Mouse (Mus musculus) granulocyte monocyte progenitor cell, adult 5-6 weeks (primary cell): ENCODE measurements around the gene Osgin1. TPM values are rescaled to one million over a fixed set of nuclear protein-coding genes. Genes with fewer than 3 reads are reported as not detected.

ENCODE experiments used
- ATAC-seq: replicated peaks from 2 replicates; pipeline ENCODE4 v1.8.0; 2016; ENCODE audit warnings: mild to moderate bottlenecking, moderate TSS enrichment, inconsistent platforms; ENCODE audit not compliant: poor library complexity, severe bottlenecking
- total RNA-seq, 2 experiments: library from RNA; stranded (forward) in 1 of 2; stranded (reverse) in 1 of 2; fragments of 200-712, 200-1000 nt in 1 of 2; fragments of >200 nt in 1 of 2; fragmentation: Nextera tagmentation in 1 of 2; gene quantifications; 2 replicates each; pipeline ENCODE4 v1.2.3; 2014 to 2017

Gene Osgin1
- 1.0 and 4.3 TPM in 2 replicates for total RNA-seq (2014; fragmentation: Nextera tagmentation)
- total RNA-seq (2017): 0.93 and 1.8 TPM in 2 replicates

DNA sequence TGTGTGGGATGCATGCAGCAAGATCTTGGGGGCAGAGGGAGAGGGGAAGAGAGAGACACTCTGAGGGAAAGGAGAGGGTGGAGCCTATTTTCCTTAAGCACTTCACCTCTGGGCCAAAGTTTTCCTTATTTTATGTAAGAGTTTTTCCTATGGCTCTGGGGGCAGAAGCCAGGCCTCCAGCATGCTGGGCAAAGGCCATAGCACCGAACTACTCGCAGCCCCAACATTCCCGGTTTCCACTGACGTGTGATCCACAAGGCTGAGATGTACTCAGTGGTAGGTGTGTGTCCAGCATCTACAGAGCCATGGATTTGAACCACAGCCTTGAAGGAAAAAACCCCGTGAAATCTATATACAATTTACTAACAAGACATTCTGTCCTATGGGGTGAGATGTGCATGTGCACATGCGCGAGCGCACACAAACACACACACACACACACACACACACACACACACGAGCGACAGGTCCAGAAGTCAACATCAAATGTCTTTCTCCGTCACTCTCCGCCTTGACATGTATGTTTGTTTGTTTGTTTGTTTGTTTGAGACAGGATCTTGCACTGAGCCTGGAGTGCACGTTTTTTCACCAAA is at the start of gene Osgin1:
TSS of gene Osgin1 (plus strand) at position 543 of the 593 bp plus-strand sequence.
- ATAC-seq: no peak

DNA sequence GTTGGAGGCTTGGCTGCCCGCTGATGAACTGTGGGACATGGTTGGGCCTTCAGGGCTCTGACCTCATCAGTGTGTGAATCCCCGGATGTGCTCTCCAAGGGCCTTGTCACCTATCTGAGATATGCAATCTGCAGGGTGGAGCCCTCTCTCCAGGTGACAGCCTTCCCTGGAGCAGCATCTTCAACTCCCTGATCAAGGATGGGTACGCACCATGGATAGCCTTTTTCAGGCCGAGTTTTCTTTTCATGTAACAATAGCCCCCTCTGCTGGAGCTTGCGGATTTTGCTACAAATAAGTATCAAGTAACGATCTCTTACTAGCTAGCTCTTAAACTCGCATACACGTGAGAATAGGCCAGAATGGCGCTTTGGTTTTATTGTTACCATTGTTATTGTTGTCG is 49.4 kb upstream of the Osgin1 start:
- peak; percentile 65 for ATAC-seq

DNA sequence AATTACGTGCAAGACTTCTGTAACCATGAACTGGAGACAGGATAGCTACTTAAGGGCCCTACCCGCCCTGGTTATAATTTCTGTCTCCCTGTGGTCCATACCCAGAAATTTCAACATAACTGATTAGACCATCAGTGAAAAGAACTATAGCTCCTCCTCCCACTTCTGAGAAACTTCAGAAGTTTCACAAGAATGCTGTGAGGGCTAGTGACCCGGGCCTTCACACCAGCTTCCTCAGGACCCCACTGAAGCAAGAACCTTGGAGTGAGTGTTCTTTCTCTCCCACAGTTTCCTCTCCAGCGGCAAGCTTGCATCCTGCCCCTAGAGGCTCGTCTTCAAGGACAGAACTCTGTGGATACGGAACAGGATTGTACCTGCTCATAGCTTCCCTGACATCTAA is 48.1 kb upstream of the Osgin1 start:
- ATAC-seq: peak; percentile 89

DNA sequence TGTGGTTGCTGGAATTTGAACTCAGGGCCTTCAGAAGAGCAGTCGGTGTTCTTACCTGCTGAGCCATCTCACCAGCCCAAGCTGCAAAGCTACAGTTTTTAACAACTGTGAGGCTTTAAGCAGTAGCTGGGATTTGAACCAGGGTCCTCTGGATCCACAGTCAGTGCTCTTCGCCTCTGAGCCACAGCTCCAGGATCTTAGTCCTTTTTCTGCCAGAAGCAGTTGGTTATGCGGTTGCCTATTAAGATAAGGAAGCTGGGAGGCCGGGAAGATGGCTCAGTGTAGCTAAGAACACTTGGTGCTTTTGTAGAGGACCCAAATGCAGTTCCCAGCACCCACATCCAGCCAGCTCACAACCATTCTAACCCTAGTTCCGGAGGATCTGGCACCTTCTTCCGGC is 46.9 kb upstream of the Osgin1 start:
- ATAC-seq: no peak

DNA sequence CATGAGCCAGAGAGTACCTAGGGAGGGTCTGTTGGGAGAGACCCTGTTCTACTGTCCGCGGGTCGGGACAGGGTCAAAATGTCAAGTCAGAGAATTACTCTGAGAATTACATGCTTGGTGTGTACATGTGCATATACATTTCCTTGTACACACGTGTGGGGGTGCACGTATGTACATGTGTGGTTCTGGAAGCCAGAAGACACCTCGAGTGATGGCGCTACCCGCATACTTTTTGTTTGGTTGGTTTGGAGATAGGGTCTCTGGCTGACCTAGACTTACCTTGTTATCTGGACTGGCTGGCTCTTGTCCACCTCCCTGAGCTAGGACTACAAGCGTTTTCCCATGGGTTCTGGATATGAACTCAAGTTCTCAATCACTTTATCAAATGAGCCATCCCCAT is 39.8 kb upstream of the Osgin1 start:
- ATAC-seq: no peak

DNA sequence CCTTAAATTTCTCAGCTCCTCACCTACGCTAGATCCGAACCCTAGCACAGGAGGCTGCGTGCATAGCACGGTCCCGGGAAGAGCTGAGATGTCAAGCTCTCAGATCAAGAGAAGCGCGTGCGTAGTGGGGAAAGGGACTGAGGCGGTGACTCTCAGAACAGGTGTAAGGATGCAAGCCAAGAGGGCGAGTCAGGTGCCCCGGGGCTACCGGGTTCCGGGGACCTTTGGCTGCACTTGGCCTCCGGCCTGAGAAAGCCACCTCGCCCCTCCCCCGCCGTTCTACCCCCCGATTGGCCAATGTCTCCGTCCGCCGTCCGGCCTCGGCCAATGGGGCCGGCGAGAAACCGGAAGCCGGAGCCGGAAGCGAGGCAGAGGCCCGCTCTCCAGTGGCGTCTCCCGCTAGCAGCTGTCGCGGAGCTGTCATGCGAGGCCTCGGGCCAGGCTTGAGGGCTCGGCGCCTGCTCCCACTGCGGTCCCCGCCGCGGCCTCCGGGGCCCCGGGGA is 39.3 kb upstream of the Osgin1 start, which contains the start of gene Mlycd:
TSS of gene Mlycd (plus strand) at position 355 of the 503 bp plus-strand sequence.
- peak; percentile 95 for ATAC-seq

DNA sequence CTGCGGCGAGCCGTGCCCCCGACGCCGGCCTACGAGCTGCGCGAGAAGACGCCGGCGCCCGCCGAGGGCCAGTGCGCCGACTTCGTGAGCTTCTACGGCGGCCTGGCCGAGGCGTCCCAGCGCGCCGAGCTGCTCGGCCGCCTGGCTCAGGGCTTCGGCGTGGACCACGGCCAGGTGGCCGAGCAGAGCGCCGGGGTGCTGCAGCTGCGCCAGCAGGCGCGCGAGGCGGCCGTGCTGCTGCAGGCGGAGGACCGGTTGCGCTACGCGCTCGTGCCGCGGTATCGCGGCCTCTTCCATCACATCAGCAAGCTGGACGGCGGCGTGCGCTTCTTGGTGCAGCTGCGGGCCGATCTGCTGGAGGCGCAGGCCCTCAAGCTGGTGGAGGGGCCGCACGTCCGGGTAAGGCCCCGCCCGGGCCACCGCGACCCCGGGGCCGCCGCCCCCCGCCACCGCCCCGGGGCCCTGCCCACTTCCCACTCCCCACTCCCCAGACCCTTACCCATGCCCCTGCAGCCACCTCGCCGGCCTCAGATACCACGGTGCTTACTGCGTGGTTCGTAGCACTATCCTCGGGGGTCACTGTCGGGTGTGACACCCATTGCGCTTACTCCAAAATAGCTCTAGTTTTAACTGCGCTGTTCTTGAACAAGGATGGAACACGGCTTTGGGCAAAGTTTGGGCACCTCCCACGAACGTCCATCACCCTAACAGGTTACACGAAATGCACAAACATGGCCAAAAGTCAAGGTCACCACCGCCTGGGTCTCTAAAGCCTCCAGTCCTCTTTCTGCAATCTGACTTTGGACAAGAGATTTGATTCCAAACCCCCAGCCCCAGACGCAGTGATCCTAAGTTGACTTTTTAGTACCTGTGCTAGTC is 38.6 kb upstream of the Osgin1 start:
- peak; percentile 5 for ATAC-seq

DNA sequence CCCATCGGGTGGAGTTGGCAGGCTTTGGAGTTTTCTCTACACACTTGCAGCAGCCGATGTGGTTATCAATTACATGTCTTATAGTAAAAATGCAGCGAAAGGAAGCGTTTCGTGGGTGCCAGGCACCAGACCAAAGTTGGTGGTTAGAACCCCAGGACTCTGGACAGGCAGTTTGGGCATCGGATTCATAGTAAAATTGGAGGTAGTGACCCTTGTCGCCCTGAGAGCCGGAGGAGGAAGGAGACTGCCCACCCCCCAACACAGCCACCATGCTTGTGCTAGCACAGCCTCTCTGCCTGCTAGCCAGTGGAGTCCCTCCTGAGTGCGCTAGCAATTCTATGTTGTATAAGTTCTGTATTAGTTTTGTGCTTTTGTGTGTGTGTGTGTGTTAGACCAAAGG is 35.4 kb upstream of the Osgin1 start:
- ATAC-seq: no peak

DNA sequence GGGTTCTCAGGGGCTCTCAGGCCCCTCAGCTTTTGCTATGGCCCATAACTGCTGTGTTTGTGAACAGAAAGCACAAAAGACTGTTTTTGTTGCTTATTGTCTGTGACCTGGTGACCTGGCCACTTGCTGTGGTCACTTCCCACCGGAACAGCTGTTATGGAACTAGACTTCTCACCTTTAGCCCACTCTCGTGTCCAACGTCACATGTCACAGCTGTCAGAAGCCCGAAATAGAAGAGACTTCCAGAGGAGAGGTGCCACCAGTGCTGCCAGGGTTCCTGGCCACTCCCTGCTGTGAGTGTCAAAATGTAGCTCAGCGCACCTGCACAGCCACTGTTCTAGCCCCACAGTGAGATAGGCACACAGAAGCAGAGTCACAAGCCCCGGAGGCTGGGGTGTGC is 34.7 kb upstream of the Osgin1 start:
- no peak for ATAC-seq

DNA sequence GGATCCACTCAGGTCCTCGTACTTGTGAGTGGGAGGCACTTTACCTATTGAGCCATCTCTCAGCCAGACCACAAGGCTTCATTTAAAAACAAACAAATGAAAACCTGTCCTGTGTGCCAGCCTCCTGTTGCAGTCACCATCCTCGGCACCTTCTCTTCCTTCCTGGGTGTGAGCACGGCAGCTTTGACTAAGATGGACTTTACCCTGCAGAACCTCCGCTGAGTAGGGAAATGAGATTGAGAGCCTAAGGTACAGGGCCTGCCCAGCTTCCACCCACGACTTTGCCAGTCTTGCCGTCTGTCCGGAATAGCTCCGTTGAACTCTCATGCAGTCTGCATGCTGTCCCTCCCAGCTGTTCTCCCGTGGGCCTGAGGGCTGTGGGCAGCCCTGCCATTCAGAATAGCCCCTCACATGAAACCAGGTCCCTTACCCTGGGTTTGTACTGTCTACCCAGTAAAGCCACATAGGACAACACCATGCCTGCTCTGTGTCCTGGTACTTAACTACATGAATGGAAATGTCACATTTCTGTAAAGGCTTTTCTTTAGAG is 33.7 kb upstream of the Osgin1 start:
- no peak for ATAC-seq

DNA sequence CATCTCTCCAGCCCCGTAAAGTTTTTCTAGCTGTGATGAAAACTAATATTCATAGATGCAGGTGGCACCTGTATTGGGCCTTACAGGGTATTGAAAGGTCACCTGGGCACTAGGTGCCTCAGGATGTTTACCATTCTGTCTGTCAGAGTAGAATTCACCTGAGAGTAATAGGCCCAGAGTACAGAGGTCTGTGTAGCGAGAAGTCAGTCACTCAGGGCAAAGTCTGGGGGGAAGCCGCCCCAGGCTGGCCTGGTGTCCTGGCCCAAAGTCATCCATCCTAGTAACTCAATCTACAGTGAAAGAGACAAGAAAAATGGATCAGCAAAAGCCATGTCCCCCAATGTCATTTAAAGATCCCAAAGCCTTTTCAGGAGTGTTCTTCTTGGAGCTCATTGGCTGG is 33.0 kb upstream of the Osgin1 start:
- ATAC-seq: no peak

DNA sequence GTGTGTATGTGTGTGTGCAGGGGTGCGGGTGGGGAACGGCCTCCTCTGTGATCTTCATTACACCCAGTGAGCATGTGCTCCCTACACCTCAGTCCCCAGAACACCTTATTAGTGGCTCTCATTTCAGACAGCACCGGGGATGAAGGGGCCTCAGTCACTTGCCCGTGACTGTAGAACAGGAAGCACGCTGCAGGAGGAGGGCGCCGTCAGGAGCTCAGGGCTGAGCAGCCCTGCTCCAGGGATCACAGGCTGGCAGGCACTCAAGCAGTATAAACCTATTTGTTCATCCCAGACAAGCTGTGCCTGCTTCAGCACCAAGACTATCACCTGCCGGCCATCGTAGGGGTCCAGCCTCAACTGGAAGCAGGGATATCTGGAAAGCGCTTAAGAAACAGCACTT is 30.0 kb upstream of the Osgin1 start:
- no peak for ATAC-seq

DNA sequence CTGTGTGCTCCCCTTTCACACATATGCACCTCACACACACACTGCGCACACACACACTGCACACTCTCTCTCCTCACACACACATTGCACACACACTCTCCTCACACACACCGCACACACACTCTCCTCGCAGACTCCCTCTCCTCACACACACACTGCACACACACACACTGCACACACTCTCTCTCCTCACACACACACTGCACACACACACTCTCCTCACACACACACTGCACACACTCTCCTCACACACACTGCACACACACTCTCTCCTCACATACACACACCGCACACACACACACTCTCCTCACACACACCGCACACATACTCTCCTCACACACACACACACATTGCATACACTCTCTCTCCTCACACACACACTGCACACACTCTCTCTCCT is 29.3 kb upstream of the Osgin1 start:
- no peak for ATAC-seq

DNA sequence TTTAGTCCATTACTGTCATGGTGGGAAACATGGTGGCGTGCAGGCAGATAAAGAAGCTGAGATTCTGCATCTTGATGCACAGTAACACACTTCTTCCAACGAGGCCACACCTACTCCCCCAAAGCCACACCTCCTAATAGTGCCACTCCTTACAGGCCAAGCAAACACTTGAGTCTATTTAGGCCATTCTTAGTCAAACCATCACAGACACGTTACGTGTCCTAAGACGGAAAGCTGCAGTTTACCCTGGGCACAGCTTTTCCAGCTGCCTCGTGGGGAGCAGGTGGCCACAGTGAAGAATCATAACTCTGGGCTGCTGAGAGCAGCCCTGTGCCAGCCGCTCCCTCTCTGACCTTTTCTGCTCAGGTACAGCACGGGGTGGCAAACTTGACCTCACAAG is 25.6 kb upstream of the Osgin1 start:
- no peak for ATAC-seq

DNA sequence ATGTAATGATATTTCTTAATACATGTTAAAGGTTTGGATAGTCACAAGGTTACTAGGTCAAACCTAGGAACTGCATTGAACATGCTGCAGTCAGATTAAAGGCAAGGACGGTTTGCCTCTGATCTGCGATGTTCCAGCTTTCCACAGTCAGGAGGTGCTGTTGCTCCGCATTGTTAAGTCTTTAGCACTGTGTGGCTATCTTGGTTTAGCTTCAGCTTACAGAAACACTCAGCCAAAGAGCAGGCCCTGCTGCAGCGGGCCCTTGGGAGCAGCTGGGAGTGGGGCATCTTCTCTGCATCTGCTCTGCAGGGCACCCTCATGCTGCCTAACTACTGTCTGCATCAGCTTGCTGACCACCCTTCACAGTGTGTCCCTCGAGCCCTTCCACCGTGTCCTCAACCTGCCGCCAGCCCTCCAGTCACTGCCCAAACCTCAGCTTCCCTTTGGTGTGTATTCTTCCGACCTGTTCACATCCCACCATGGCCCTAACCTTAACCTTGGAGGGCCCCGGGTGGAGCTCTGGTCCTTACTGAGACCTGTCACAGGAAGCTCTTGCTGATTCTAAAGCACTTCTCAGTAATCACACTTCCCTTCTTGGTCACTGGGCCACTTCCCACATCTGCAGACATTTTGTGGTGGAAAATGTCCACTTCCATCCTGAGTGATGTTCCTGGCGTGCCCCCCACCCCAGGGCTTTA is 21.7 kb upstream of the Osgin1 start:
- ATAC-seq: peak; percentile 62

DNA sequence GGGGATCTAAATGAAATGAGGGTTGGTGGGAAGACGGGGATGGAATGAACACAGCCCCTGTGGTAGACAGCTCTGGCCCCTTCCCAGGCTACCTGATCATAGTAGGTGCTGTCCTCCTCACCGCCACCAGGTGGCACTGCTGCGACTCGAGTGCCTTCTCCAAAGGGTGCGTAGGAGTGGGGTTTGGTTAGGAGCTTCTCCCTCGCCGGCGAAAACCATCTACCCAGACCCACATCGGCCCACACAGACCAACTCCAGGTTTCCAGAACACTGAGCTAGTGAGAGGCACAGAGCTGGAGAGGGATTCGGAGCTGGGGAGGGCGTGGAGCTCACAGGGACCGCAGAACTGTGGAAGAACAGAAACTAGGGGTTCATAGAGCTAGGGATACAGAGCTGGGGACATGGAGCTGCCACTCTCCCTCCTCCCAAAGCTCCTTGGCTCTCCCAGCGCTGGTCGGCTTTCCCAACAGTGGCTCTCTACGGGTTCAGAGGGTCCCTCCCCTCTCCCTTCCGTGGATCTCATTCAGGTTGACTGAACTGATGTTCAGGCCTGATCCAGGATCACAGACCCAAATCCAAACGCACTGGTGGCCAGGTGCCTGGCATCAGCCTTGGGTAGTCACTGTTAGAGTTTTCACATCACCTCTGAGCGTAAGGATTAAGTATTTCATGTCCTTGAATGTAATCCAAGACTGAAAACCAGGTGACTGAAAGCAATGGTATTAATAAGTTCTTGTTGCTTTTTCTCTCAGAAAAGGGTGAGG is 21.0 kb upstream of the Osgin1 start:
- ATAC-seq: peak; percentile 88

DNA sequence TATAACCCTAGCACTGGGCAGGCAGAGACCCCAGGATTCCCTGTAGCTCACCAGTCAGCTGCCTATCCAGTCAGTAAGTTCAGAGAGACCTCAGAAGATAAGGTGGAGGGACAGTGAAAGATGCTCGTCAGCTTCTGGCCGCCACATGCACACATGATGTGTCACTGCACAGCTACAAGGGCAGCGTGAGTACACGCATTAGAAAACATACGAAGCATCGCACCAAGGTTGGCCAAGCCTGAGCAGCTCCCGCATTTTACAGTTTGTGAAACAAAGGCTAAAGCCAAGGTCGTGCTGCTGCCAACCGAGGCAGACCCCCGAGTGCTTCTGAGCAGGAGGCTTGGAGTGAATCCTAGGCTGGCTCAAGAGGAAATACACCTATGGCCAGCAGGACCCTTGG is 20.3 kb upstream of the Osgin1 start:
- no peak for ATAC-seq

DNA sequence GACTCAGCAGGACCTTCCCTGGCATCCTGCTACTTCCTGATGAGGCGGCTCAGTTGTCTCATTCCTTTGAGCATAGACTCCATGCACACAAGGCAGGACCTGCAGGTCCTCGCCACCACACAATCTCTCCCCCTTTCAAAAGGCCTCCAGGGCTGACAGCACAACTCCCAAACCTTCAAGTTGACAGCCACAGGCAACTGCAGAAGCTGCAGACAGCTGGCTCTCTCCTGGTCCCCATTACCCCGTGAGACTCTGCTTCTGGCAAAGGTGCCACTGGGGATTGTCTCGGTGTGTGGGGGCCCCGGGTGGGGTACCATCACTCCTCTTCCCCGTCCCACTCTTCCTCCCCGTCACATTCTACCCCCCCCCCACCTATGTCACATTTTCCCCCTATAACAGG is 13.6 kb upstream of the Osgin1 start:
- ATAC-seq: no peak

DNA sequence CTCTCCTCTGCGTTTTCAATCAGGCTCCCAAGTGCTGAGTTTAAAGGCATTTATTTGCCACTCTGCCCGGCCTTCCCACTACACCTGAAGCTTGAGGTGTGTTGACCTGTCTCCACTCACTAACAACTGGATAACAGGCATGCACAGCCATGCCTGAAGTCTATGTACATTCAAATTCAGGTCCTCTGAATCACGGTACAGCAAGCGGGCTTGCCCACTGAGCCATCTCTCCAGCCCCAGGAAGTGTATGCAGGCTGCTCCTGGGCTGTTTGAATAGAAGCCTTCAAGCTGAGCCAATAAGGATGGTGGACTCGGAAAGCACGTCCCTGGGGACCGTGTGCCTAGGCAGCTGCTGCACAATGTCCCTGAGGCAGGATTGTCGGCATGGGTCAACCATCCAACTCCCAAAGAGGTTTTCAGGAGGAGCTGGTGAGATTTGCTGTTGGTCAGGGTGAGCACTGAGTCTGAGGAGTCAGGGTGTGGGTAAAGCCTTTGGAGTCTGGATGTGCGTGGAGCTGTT is 12.3 kb upstream of the Osgin1 start:
- no peak for ATAC-seq
